Mouse (Mus musculus): ENCODE measurements around the gene Cacna2d3. TPM values are rescaled to one million over a fixed set of nuclear protein-coding genes. Genes with fewer than 3 reads are reported as not detected.
A peak's percentile ranks its signal among the peaks of the same experiment; 100 is the strongest.

The Cacna2d3 gene
- total RNA-seq, 1 experiment from 2014 or later, result 3.5 TPM

DNA sequence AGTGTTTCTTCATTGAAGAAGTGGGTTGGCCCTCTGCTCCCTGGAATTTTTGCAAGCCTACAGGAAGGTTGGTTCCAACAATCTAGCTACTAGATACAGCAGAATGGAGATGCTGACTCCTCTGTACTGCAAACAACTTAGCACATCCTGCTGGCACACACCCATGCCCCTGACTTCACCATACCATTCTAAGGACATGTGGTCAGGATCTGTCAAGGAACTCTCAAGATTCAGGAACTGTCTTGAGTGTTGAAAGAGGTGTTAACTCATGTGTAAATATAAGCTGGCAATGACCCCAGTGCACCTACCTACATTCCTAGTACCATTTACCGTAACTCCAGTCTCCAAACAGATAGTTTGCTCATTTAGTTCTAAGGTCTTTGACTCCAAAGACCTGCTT lies 461.0 kb downstream of the Cacna2d3 start:
- DNase-seq, result no peak

DNA sequence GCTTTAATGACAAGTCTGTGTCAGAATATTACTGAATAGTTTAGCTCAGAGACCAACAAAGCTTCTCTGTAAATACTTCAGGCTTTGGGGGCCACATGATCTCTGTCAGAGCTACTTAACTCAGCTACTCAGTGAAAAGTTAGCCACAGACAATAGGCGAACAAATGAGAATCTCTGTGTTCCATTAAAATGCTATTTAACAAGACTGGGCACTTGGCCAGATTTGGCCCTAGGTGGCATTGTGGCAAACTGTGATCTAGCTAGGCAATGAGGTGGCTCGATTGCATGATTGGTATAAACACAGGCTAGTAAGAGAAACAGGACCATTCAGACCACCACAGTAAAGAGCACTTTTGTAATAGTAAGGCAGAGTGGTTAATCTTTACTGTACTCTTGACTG lies 478.1 kb downstream of the Cacna2d3 start:
- no peak for DNase-seq

GRCm38 (mm10) chr14:29238446-29238845 lies 483.2 kb downstream of the Cacna2d3 start:
- DNase-seq, result peak; percentile 24

GRCm38 (mm10) chr14:29228976-29229716 lies 492.5 kb downstream of the Cacna2d3 start:
- no peak for DNase-seq

DNA sequence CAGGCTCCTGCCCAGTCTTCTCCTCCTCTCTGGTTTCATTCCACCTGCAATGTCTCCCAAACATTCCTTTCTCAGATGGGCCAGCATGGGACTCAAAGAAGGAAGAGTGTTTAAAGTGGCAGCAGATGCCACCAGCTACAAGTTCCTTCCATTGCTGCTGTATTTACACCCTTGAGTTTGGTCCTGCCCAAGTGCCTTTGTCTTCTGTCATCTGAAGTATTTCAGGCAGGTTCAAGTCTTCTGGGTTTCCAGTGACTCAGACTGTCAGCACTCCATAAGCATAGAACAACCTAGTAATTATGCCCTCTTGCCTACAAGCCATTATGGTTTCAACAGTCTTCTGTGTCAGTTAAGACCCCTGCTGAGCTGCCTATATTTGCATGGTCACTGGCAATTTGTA lies 493.2 kb downstream of the Cacna2d3 start:
- no peak for DNase-seq

GRCm38 (mm10) chr14:29227959-29228358 lies 493.7 kb downstream of the Cacna2d3 start:
- no peak for DNase-seq

GRCm38 (mm10) chr14:29225754-29226365 lies 495.8 kb downstream of the Cacna2d3 start:
- DNase-seq, result no peak

DNA sequence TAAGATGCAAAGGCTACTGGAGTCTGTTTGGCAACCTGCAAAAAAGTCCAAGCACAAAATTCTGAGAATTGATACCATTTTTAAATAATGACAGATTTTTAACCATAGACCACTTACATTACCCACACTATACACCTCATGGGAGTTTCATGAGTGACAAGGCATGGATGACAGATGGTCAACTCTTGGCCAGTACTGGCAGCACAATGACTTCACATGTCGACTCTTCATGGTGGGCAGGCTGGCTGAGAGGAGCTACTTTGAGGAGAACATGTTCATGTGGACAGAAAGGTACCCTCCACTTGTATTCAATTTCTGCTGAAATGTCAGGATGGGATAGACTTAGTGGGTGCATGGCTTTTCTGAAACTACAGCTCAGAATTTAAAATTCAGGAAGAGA lies 498.7 kb downstream of the Cacna2d3 start:
- no peak for DNase-seq

DNA sequence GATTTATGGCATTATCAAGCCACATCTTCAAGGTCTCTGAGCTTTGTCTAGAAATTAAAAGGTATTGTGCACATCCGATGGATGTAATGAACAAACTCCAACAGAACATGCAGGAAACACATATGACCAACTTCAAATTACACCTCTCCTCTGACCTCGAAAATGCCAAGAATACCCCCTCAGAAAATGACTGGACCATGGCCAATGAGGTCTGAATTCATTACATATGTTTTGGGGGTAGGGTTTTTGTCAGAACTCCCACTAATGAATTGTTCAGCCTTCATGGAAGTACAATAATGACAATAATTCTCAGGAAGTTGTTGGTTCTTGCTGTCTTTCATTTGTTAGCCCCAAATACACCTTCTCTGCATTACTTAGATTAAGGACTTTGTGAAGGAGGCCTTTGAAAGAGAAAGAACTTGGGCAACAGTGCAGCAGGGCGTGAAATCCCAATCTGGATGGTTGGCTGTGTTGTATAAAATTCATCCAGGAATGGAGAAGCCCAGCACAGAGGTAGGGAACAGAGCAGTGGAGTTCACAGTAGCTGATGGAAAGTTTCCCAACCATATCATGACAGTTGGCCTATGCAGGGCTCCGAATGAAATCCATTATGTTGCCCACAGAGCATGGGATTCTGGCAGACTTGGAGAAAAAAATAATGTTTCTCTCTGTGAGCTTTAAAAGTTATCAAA lies 499.3 kb downstream of the Cacna2d3 start:
- no peak for DNase-seq

GRCm38 (mm10) chr14:29216106-29216505 lies 505.6 kb downstream of the Cacna2d3 start:
- DNase-seq, result no peak

DNA sequence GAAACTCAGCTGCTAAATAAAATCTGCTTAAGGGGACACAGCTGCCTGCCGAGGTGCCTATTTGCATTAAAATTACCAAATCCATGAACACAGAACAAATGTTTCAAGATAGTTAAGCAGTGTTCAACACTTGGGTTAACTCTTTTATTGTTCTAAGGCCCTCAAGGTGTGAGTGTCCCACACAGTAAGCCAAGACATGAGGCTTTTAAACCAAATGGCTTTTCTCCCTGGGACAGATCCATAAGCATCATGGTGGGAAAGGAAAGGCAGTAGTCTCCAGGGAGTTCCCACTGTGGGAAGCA lies 516.7 kb downstream of the Cacna2d3 start:
- DNase-seq, result no peak

- no peak for DNase-seq
These were observed 517.3 kb downstream of the Cacna2d3 start for GRCm38 (mm10) chr14:29204236-29204966.

DNA sequence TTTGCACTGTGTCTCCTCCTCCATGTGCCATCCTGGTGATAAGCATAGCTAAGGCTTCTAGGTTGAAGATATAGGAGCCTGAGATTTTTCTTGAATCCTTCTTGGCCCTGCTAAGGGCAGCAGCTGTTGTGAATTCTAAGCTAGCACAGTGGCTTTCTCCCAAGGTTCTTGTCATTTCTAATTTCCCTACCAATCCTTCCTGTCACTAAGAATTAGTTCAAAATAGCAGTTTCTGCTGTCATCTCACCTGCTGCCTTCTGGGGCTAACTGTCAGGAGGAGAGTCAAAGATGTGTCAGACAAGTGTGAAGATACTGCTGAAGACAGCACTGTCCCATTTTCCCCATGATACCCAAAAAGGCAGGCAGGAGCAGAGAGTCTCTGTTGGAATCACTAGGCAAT lies 525.5 kb downstream of the Cacna2d3 start:
- DNase-seq, result no peak

DNA sequence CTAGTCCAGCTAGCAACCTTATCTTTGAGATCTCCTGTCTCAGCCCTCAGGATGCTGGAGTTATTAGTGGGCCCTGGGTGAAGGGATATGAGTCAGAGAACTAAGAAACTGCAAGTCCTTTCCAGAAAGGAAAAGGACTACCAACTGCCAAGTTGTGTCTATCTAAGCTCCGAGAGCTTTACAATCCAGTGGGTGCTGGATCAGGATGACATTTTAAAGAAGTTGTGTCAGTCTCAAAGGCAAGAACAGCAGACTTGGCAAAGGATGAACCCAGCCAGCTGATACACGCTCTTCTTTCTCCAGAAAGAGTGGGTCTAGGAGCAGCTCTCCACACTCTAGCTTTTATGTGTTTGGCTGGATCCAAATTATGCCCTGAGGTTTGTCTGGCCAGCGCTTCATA lies 530.2 kb downstream of the Cacna2d3 start:
- DNase-seq, result no peak

GRCm38 (mm10) chr14:29183730-29184129 lies 537.9 kb downstream of the Cacna2d3 start:
- DNase-seq, result no peak

GRCm38 (mm10) chr14:29179397-29179888 lies 542.2 kb downstream of the Cacna2d3 start:
- DNase-seq, result no peak

DNA sequence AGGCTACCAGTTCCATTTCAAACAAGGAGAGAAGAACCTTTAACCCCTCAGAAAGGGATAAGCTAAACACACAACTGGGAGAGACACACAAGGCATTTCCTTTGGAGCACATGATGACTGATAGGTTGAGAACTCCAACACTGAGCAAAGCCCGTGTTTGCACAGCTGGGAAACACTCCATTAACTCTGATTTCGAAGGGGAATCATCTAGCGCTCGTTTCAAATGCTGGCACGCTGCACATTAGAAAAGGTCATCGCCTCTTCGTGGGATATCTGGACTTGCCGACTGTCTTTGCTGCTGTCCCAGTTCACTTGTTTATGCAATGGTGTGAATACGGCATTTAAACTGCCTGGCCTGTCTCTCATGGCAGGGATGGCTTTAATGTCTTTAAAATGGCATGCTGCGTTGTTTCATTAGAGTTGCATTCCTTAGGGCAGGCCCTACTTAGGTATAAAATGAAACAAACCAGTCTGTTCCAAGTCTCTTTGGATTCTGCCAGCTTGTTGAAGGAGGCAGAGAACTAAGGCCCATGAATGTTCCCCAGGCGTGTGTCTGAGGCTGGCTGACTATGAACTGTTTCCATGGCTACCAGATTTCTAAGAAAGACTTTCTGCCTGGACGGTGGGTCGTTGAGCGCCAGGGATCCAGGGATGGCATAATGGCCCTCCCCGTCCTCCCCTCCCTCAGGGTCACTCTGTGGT lies 542.8 kb downstream of the Cacna2d3 start:
- DNase-seq, result no peak

DNA sequence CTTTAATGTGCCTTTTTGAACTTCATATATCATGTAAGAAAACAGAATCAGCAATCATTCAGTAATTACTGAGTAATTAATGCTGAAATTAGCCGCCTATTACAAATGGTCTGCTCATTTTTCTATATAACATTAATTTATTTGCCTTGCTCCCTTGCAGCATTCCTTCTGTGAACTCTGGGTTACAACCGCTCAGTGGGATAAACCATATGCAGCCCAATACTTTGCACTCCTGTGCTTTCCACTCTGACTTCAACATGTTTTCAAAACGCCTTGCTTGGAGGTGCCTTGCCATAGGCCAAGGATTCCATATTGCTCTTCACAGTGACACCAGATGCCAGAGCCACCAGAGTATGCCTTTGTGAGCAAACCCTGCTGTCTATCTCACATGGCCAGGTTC lies 546.9 kb downstream of the Cacna2d3 start:
- DNase-seq, result no peak

- DNase-seq, result no peak
These were observed 549.5 kb downstream of the Cacna2d3 start for GRCm38 (mm10) chr14:29172207-29172606.

DNA sequence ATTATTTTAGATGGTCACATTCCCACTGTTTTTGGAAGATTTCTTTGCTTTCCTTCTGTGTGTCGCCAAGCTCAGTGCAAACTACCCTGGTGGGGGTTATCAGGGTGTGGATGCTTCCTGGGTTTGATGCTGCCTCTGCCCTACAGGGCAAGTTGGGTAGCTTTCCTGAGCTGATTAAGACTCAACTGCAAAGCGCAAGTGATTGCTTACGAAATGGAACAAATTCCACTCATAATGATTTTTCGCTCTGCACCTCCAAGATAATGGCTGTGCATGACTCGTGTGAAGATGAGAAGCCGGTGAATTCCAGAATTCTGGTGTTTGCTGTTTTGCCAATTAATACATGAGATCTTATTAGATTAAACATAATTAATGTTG lies 557.0 kb downstream of the Cacna2d3 start:
- no peak for DNase-seq

- DNase-seq, result no peak
These were observed 557.5 kb downstream of the Cacna2d3 start for GRCm38 (mm10) chr14:29163998-29164652.

DNA sequence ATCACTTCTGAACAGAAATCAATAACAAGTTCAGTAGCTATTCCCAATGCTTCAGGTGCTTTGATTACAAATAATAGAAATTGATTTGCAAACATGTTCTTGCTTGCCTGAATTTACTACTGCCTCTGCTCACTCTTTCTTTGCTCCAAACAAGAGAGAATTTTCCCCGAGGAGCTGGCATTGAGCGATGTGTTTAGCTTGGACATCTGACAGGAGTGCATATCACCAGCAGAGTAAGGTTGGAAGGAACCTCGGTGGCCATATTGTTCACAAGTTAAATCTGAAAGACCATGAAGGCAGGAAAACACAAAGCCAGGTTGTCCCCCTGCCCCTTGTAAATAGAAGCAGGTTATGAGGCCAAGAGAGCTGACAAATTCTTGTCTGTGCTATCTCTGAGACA lies 561.9 kb downstream of the Cacna2d3 start:
- no peak for DNase-seq

All from adrenal gland, postnatal 14 days (tissue).